Mouse (Mus musculus): ENCODE data around the gene Olfr584.

- TF ChIP-seq CTCF (IDR thresholded peaks at IDR 0.05; ENCODE audit: low read depth) (no peak), EP300 (IDR thresholded peaks at IDR 0.05; ENCODE audit: low read depth) (no peak)
Measured at GRCm38 (mm10) chr7:103037724-103038123, 44.0 kb upstream of the Olfr584 start, which contains the start of gene Olfr582.

All from liver, embryonic 14.5 days (tissue).